Comparison of ENCODE assay signal across 39 mouse cellular contexts in the genomic region with DNA sequence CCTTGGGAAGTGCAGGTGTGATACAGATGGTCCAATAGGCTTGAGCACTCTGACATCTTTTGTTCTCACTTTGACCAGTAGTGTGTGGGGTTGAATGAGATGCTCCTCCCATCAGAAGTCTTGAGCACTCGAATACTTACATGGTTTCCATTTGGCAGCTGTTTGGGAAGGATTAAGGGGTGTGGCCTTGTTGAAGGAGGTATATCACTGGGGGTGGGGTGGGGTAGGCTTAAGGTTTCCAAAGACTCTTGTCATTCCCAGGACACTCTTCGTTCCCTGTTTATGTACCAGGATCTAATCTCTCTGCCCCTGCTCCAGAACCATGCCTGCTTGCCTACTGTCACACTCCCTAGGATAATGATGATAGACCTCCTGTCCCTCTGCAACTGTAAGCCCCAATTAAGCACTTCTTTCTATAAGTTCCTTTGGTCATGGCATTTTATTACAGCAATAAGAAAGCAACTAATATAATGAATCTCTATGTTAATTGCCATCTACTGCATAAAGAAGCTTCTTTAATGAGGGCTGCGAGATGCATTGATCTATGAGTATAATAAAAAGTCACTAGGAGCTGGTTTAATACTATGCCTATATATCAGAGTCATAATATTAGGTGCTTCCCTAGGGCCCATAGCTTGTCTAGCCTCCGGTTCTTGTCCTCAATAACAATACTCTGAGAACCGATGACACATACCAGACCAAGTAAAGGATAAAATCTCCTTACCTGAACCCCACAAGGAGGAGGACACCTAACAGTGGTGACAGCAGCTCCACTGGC. TPM values are rescaled to one million over a fixed set of nuclear protein-coding genes. Genes with fewer than 3 reads are reported as not detected.
"Had no signal": no experiment of that assay in that cellular context is flagged by ENCODE, and none has a peak within 500 bp of the region (broad histone marks: within the 10 kb centered on the region; RNA-seq: fewer than 3 reads in every experiment).

No protein-coding gene starts in this region.

- H3K4me2 ChIP-seq: heart, embryonic 12.5 days; hindbrain, embryonic 12.5 days; hindbrain, embryonic 14.5 days; kidney, embryonic 15.5 days; limb, embryonic 13.5 days; limb, embryonic 15.5 days had no signal

- H3K9ac ChIP-seq: forebrain, postnatal 0 days; heart, embryonic 12.5 days; hindbrain, embryonic 12.5 days; hindbrain, embryonic 14.5 days; kidney, embryonic 15.5 days; limb, embryonic 13.5 days; limb, embryonic 15.5 days had no signal

- H3K4me1 ChIP-seq: hindbrain, embryonic 12.5 days; kidney, embryonic 15.5 days had no signal

- ATAC-seq: forebrain, postnatal 0 days; hindbrain, postnatal 0 days; intestine, embryonic 16.5 days had no signal

- H3K27ac ChIP-seq: hindbrain, embryonic 12.5 days; hindbrain, embryonic 14.5 days; hindbrain, postnatal 0 days; kidney, embryonic 15.5 days; kidney, postnatal 0 days; limb, embryonic 13.5 days; limb, embryonic 15.5 days had no signal

- H3K27me3 ChIP-seq: heart, embryonic 12.5 days; hindbrain, embryonic 12.5 days; kidney, embryonic 15.5 days; limb, embryonic 13.5 days; limb, embryonic 15.5 days had no signal

- H3K4me3 ChIP-seq: heart, embryonic 12.5 days; hindbrain, embryonic 12.5 days; kidney, embryonic 15.5 days; limb, embryonic 13.5 days; limb, embryonic 15.5 days had no signal

- DNase-seq: forebrain, postnatal 0 days; gastrocnemius, postnatal 14 days; gastrocnemius, postnatal 36 days; heart, adult 18-20 months; heart, postnatal 10 days; kidney, adult 11 months; kidney, adult 2 months; kidney, adult 9 months; kidney, postnatal 14 days; kidney, postnatal 36 days; layer of hippocampus, adult 9-11 months; layer of hippocampus, postnatal 36 days; left cerebral cortex, postnatal 4 days had no signal

- H3K9me3 ChIP-seq: heart, embryonic 12.5 days; hindbrain, embryonic 12.5 days; kidney, embryonic 15.5 days; limb, embryonic 13.5 days; limb, embryonic 15.5 days had no signal

- H3K36me3 ChIP-seq: heart, embryonic 12.5 days; hindbrain, embryonic 12.5 days; kidney, embryonic 15.5 days; limb, embryonic 13.5 days; limb, embryonic 15.5 days had no signal

RNA-seq across cellular contexts. Expression of a gene that starts 20.8 kb away (rescaled TPM):
- total RNA-seq: forebrain, postnatal 0 days; gastrocnemius, adult 18-20 months; gastrocnemius, adult 8-10 months; gastrocnemius, postnatal 14 days; gastrocnemius, postnatal 36 days; heart, adult 18-20 months; heart, postnatal 10 days; heart, postnatal 25 days; hematopoietic stem cell, adult 5-6 weeks; hindbrain, postnatal 0 days; layer of hippocampus, adult 18-20 months; layer of hippocampus, adult 8-10 months; layer of hippocampus, postnatal 14 days; layer of hippocampus, postnatal 36 days; left cerebral cortex, adult 18-20 months; left cerebral cortex, adult 8-10 months; left cerebral cortex, postnatal 10 days; left cerebral cortex, postnatal 25 days; left cerebral cortex, postnatal 4 days; liver, adult 2 months had no signal
- polyA plus RNA-seq: forebrain, postnatal 0 days; heart, embryonic 12.5 days; heart, embryonic 14.5 days; heart, embryonic 16.5 days; hindbrain, embryonic 12.5 days; hindbrain, embryonic 14.5 days; hindbrain, postnatal 0 days; intestine, embryonic 14.5 days; intestine, embryonic 16.5 days; kidney, embryonic 15.5 days; kidney, postnatal 0 days; large intestine, adult 2 months; limb, embryonic 11.5 days; limb, embryonic 13.5 days; limb, embryonic 15.5 days; liver, adult 2 months had no signal
